Mouse (Mus musculus): ENCODE data around the gene Spint4. TPM values are rescaled to one million over a fixed set of nuclear protein-coding genes. Genes with fewer than 3 reads are reported as not detected.

Gene Spint4
- total RNA-seq (2014; rRNA removed; ENCODE audit: low replicate concordance) (not detected in 2 replicates), polyA plus RNA-seq (2015; fragmentation: Nextera tagmentation; extraction: Ambion mirVana) (not detected in 2 replicates)

GRCm38 (mm10) chr2:164698201-164698600 is at the start of gene Spint4:
Gene Spint4, plus strand, starts transcription at chr2:164698501.
- Histone ChIP-seq H3K4me1 (ENCODE audit: control insufficient read depth, insufficient read depth) (no peaks in the 10 kb centered on the region), H3K27ac (ENCODE audit: low read depth) (no peak within 1 kb of the TSS), H3K9me3 (replicated peaks; ENCODE audit: control insufficient read depth, low read length) (no peaks in the 10 kb centered on the region), H3K4me2 (ENCODE audit: low read depth, low read length) (no peak within 1 kb of the TSS), H3K36me3 (replicated peaks; ENCODE audit: control insufficient read depth, insufficient read depth, low read length) (no peaks in the 10 kb centered on the region), H3K9ac (replicated peaks; ENCODE audit: low read depth, low read length) (no peak within 1 kb of the TSS), H3K4me3 (ENCODE audit: low read depth, low read length) (no peak within 1 kb of the TSS), H3K27me3 (ENCODE audit: control insufficient read depth, insufficient read depth, low read length) (0 out of 2 replicates have a peak, but pooled peaks cover 3% of the 10 kb centered on the region)
- no peak for DNase-seq (ENCODE audit: low spot score)
- WGBS: 69% methylated on average over 4 of the region's 4 CpGs
- ATAC-seq (ENCODE audit: insufficient read depth, low read depth): no peak
- no peak for TF ChIP-seq CTCF (IDR thresholded peaks at IDR 0.05; ENCODE audit: low read depth)
- TF ChIP-seq EP300 (IDR thresholded peaks at IDR 0.05; ENCODE audit: low read depth): no peak

DNA sequence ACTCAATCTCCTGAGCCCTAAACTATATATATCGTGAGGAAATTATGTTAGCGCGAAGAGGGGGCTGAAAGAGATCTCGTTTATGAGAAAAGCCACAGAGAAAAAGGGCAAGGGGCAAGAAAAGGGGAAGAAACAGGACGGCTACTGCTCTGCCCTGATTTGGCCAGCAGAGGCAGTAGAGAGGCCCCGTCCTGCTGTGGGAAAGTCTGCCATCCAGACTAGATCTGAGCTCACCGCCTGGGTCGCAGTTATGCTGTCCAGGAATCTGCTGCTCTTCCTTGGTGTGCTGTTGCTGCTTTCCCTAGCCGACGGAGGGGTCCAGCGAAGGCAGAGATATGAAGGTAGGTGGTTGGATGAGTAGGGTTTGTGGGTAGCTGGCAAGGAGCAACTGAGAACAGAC is 42.4 kb upstream of the Spint4 start, which contains the start of gene Wfdc10:
Gene Wfdc10, plus strand, starts transcription at position 189 of the 400 bp plus-strand sequence.
- Histone ChIP-seq H3K4me3 (ENCODE audit: low read depth, low read length) (no peak within 1 kb of the TSS), H3K4me1 (ENCODE audit: control insufficient read depth, insufficient read depth) (no peaks in the 10 kb centered on the region), H3K4me2 (ENCODE audit: low read depth, low read length) (no peak within 1 kb of the TSS), H3K36me3 (replicated peaks; ENCODE audit: control insufficient read depth, insufficient read depth, low read length) (no peaks in the 10 kb centered on the region), H3K9ac (replicated peaks; ENCODE audit: low read depth, low read length) (no peak within 1 kb of the TSS), H3K9me3 (replicated peaks; ENCODE audit: control insufficient read depth, low read length) (no peaks in the 10 kb centered on the region), H3K27me3 (ENCODE audit: control insufficient read depth, insufficient read depth, low read length) (no peaks in the 10 kb centered on the region), H3K27ac (ENCODE audit: low read depth) (no peak within 1 kb of the TSS)
- peak; percentile 70 for TF ChIP-seq CTCF (IDR thresholded peaks at IDR 0.05; ENCODE audit: low read depth)
- no peak for TF ChIP-seq EP300 (IDR thresholded peaks at IDR 0.05; ENCODE audit: low read depth)
- no peak for ATAC-seq (ENCODE audit: insufficient read depth, low read depth)
- 13% methylated on average over 11 of the region's 11 CpGs for WGBS
- DNase-seq (ENCODE audit: low spot score): peak; percentile 49

GRCm38 (mm10) chr2:164656483-164656882 is 41.8 kb upstream of the Spint4 start, which contains the start of gene Wfdc9:
Gene Wfdc9, minus strand, starts transcription at chr2:164656583.
- Histone ChIP-seq H3K4me3 (ENCODE audit: low read depth, low read length) (no peak within 1 kb of the TSS), H3K27ac (ENCODE audit: low read depth) (no peak within 1 kb of the TSS), H3K9me3 (replicated peaks; ENCODE audit: control insufficient read depth, low read length) (no peaks in the 10 kb centered on the region), H3K4me2 (ENCODE audit: low read depth, low read length) (no peak within 1 kb of the TSS), H3K27me3 (ENCODE audit: control insufficient read depth, insufficient read depth, low read length) (no peaks in the 10 kb centered on the region), H3K4me1 (ENCODE audit: control insufficient read depth, insufficient read depth) (no peaks in the 10 kb centered on the region), H3K9ac (replicated peaks; ENCODE audit: low read depth, low read length) (no peak within 1 kb of the TSS), H3K36me3 (replicated peaks; ENCODE audit: control insufficient read depth, insufficient read depth, low read length) (no peaks in the 10 kb centered on the region)
- DNase-seq (ENCODE audit: low spot score) (no peak), ATAC-seq (ENCODE audit: insufficient read depth, low read depth) (no peak)
- WGBS: 73% methylated on average over 9 of the region's 9 CpGs
- TF ChIP-seq CTCF (IDR thresholded peaks at IDR 0.05; ENCODE audit: low read depth) (no peak), EP300 (IDR thresholded peaks at IDR 0.05; ENCODE audit: low read depth) (no peak)

- ATAC-seq (ENCODE audit: insufficient read depth, low read depth): no peak
- no peaks in the 10 kb centered on the region for H3K9me3 ChIP-seq (replicated peaks; ENCODE audit: control insufficient read depth, low read length)
- no peak for DNase-seq (ENCODE audit: low spot score)
- no peak overlapping the region for H3K27ac ChIP-seq (ENCODE audit: low read depth)
- no peaks in the 10 kb centered on the region for H3K27me3 ChIP-seq (ENCODE audit: control insufficient read depth, insufficient read depth, low read length)
- TF ChIP-seq EP300 (IDR thresholded peaks at IDR 0.05; ENCODE audit: low read depth) (no peak), CTCF (IDR thresholded peaks at IDR 0.05; ENCODE audit: low read depth) (no peak)
- 78% methylated on average over 7 of the region's 7 CpGs for WGBS
- no peaks in the 10 kb centered on the region for H3K36me3 ChIP-seq (replicated peaks; ENCODE audit: control insufficient read depth, insufficient read depth, low read length)
- no peak overlapping the region for H3K4me3 ChIP-seq (ENCODE audit: low read depth, low read length)
- H3K9ac ChIP-seq (replicated peaks; ENCODE audit: low read depth, low read length): no peak overlapping the region
- no peaks in the 10 kb centered on the region for H3K4me1 ChIP-seq (ENCODE audit: control insufficient read depth, insufficient read depth)
- H3K4me2 ChIP-seq (ENCODE audit: low read depth, low read length): no peak overlapping the region
Observed at GRCm38 (mm10) chr2:164664851-164665250, 33.5 kb upstream of the Spint4 start.

- no peak overlapping the region for H3K27ac ChIP-seq (ENCODE audit: low read depth)
- H3K9me3 ChIP-seq (replicated peaks; ENCODE audit: control insufficient read depth, low read length): no peaks in the 10 kb centered on the region
- TF ChIP-seq CTCF (IDR thresholded peaks at IDR 0.05; ENCODE audit: low read depth) (no peak), EP300 (IDR thresholded peaks at IDR 0.05; ENCODE audit: low read depth) (no peak)
- 66% methylated on average over 5 of the region's 5 CpGs for WGBS
- no peak overlapping the region for H3K9ac ChIP-seq (replicated peaks; ENCODE audit: low read depth, low read length)
- H3K36me3 ChIP-seq (replicated peaks; ENCODE audit: control insufficient read depth, insufficient read depth, low read length): no peaks in the 10 kb centered on the region
- H3K4me3 ChIP-seq (ENCODE audit: low read depth, low read length): no peak overlapping the region
- DNase-seq (ENCODE audit: low spot score) (no peak), ATAC-seq (ENCODE audit: insufficient read depth, low read depth) (no peak)
- H3K4me2 ChIP-seq (ENCODE audit: low read depth, low read length): no peak overlapping the region
- H3K4me1 ChIP-seq (ENCODE audit: control insufficient read depth, insufficient read depth): no peaks in the 10 kb centered on the region
- no peaks in the 10 kb centered on the region for H3K27me3 ChIP-seq (ENCODE audit: control insufficient read depth, insufficient read depth, low read length)
Observed at GRCm38 (mm10) chr2:164670261-164670660, 28.0 kb upstream of the Spint4 start.

DNA sequence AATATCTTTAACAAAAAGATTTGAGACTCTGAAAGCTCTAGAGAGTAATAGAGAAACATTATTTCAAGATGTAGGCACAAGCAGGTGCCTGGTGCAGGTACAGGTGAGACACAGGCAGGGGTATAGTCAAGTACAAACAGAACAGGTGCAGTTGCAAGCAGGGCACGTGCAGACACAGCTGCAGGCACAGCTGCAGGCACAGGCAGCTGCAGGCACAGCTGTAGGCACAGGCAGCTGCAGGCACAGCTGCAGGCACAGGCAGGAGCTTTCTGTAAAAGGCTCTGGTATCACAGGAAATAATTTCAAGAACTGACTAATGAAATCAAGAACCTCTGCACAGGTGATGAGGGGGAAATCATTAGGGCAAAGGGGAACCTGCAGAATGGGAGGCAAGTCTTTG is 27.4 kb upstream of the Spint4 start:
- DNase-seq (ENCODE audit: low spot score) (no peak), ATAC-seq (ENCODE audit: insufficient read depth, low read depth) (no peak)
- Histone ChIP-seq H3K27me3 (ENCODE audit: control insufficient read depth, insufficient read depth, low read length) (no peaks in the 10 kb centered on the region), H3K4me2 (ENCODE audit: low read depth, low read length) (no peak overlapping the region), H3K4me1 (ENCODE audit: control insufficient read depth, insufficient read depth) (no peaks in the 10 kb centered on the region), H3K27ac (ENCODE audit: low read depth) (no peak overlapping the region), H3K9me3 (replicated peaks; ENCODE audit: control insufficient read depth, low read length) (peaks cover under 1% of the 10 kb centered on the region; the same call in 1 of the 2 replicates), H3K4me3 (ENCODE audit: low read depth, low read length) (no peak overlapping the region), H3K9ac (replicated peaks; ENCODE audit: low read depth, low read length) (no peak overlapping the region), H3K36me3 (replicated peaks; ENCODE audit: control insufficient read depth, insufficient read depth, low read length) (no peaks in the 10 kb centered on the region)
- WGBS: 14% methylated on average over 1 of the region's 1 CpGs
- no peak for TF ChIP-seq CTCF (IDR thresholded peaks at IDR 0.05; ENCODE audit: low read depth)
- TF ChIP-seq EP300 (IDR thresholded peaks at IDR 0.05; ENCODE audit: low read depth): no peak
